Mouse (Mus musculus) heart, postnatal 0 days (tissue): Measurements from ENCODE around the gene Mttp.

Source experiments
- CTCF ChIP-seq: IDR thresholded peaks from 2 replicates; pipeline ENCODE4 v1.5.1; 2016; ENCODE audit warnings: antibody characterized with exemption, control low read depth, low read depth
- EP300 ChIP-seq: IDR thresholded peaks from 2 replicates; pipeline ENCODE4 v1.6.1; 2016; ENCODE audit warnings: antibody characterized with exemption, low read depth

DNA sequence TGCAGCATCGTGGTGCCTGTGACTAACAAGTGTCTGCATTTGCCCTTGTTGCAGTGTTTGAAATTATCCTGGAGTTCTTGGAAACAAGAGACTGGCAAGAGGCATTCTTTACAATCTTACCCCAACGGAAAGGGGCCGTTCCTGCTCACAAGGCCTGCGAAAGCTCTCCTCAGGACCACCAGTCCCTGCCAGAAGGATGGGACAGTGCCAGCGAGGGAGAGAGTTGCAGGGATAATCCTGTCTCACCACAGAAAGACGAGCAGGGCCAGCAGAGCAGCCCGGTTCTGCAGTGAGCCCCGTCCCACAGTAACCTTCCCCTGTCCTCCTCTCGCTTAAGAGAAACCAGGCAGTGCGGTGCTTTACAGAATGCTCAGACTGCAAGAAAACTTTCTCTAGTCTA, 11.9 kb upstream of the Mttp start:
- TF ChIP-seq CTCF (no peak), EP300 (no peak)
